Mouse (Mus musculus) heart, postnatal 0 days (tissue): ENCODE measurements around the gene Stat6.

ENCODE experiments used
- CTCF ChIP-seq: IDR thresholded peaks from 2 replicates; pipeline ENCODE4 v1.5.1; 2016; ENCODE audit warnings: antibody characterized with exemption, control low read depth, low read depth
- EP300 ChIP-seq: IDR thresholded peaks from 2 replicates; pipeline ENCODE4 v1.6.1; 2016; ENCODE audit warnings: antibody characterized with exemption, low read depth

DNA sequence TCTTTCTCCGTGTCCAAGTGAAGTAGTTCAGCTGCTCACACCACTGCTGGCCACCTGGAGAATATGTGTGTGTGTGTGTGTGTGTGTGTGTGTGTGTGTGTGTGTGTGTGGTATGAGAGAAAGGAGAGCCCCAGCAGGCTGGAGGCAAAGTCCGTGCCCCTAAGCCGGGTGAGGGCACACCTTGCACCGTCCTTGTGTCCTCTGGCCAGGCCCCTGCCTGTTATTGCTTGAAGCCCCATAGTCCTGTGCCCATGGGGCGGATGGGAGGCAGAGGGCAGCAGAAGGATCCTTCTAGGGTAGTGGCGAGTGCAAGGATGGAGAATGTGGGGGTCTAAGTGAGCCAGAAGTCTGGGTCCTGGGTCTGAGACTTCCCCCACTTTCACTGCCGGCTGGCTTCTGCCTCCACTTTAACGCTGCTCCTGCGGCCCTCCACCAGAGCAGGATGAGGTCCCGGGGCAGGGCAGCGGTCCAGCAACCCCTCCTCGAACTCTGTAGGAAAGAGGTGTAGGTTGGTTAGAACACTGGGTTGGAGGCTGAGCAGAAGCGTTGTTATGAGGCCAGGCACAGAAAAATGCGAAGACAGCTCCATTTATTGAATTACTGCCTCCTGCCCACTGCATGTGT is 18.6 kb downstream of the Stat6 start:
- TF ChIP-seq CTCF: no peak
- no peak for TF ChIP-seq EP300
